Mouse (Mus musculus) hindbrain, embryonic 12.5 days (tissue): ENCODE results near the gene Brwd1. TPM values are rescaled to one million over a fixed set of nuclear protein-coding genes. Genes with fewer than 3 reads are reported as not detected.

Experiments
- ATAC-seq: fragments of 200-750 bp; cut with Nextera tagmentation; 2 replicates; pipeline ENCODE4 v1.8.0; 2017; ENCODE audit warnings: moderate TSS enrichment; ENCODE audit not compliant: low FRiP score
- H3K27ac ChIP-seq: fragments of 300-500 bp; sonication (generic); 2 replicates; pipeline ENCODE4 v1.5.1; 2016; ENCODE audit warnings: mild to moderate bottlenecking
- H3K27me3 ChIP-seq: fragments of 300-500 bp; sonication (generic); 2 replicates; pipeline ENCODE4 v1.6.1; 2016; ENCODE audit warnings: mild to moderate bottlenecking
- H3K36me3 ChIP-seq: fragments of 300-500 bp; sonication (generic); 2 replicates; pipeline ENCODE4 v1.6.1; 2016; ENCODE audit warnings: mild to moderate bottlenecking
- H3K4me1 ChIP-seq: fragments of 300-500 bp; sonication (generic); 2 replicates; pipeline ENCODE4 v1.6.1; 2016
- H3K4me2 ChIP-seq: fragments of 300-500 bp; sonication (generic); replicated peaks from 2 replicates; pipeline ENCODE4 v1.6.1; 2016; ENCODE audit warnings: mild to moderate bottlenecking
- H3K4me3 ChIP-seq: fragments of 300-500 bp; sonication (generic); 2 replicates; pipeline ENCODE4 v1.5.1; 2016; ENCODE audit warnings: mild to moderate bottlenecking
- H3K9ac ChIP-seq: fragments of 300-500 bp; sonication (generic); 2 replicates; pipeline ENCODE4 v1.6.1; 2016; ENCODE audit warnings: mild to moderate bottlenecking, moderate library complexity
- H3K9me3 ChIP-seq: fragments of 300-500 bp; sonication (generic); replicated peaks from 2 replicates; pipeline ENCODE4 v1.6.1; 2016; ENCODE audit warnings: mild to moderate bottlenecking
- WGBS: fragments of 180-500 bp; shearing (Covaris S2); methylation state at CpG from one replicate; pipeline ENCODE4 v1.1.7; 2016; 5-methylcytosine and 5-hydroxymethylcytosine counted together
- polyA plus RNA-seq: library from polyadenylated mRNA; unstranded; fragments of >200 nt; fragmentation: Nextera tagmentation; extraction: Ambion mirVana; gene quantifications from 2 replicates; pipeline ENCODE4 v1.2.1, GENCODE M21; 2016

Gene Brwd1
- polyA plus RNA-seq, 1 experiment from 2014 or later = 219 TPM

- Histone ChIP-seq H3K9me3 (no peaks in the 10 kb centered on the region), H3K27me3 (no peaks in the 10 kb centered on the region), H3K4me2 (no peak overlapping the region), H3K4me1 (no peaks in the 10 kb centered on the region), H3K36me3 (no peaks in the 10 kb centered on the region), H3K27ac (no peak overlapping the region), H3K9ac (no peak overlapping the region), H3K4me3 (no peak overlapping the region)
- 86% methylated on average over 5 of the region's 5 CpGs for WGBS
- ATAC-seq = no peak
Observed at GRCm38 (mm10) chr16:96095966-96096365, 13.6 kb upstream of the Brwd1 start.

- Histone ChIP-seq H3K9ac (no peak overlapping the region), H3K36me3 (no peaks in the 10 kb centered on the region), H3K4me3 (no peak overlapping the region), H3K27me3 (no peaks in the 10 kb centered on the region), H3K4me2 (no peak overlapping the region), H3K27ac (no peak overlapping the region), H3K9me3 (no peaks in the 10 kb centered on the region), H3K4me1 (no peaks in the 10 kb centered on the region)
- WGBS = 64% methylated on average over 9 of the region's 9 CpGs
- ATAC-seq = no peak
Observed at GRCm38 (mm10) chr16:96091515-96092504, 9.5 kb upstream of the Brwd1 start.

- no peak overlapping the region for H3K9ac ChIP-seq
- no peaks in the 10 kb centered on the region for H3K36me3 ChIP-seq
- no peak overlapping the region for H3K4me3 ChIP-seq
- H3K9me3 ChIP-seq = no peaks in the 10 kb centered on the region
- H3K27ac ChIP-seq = no peak overlapping the region
- WGBS = 72% methylated on average over 5 of the region's 5 CpGs
- H3K4me1 ChIP-seq = no peaks in the 10 kb centered on the region; the same call in 1 of the 2 replicates
- no peak overlapping the region for H3K4me2 ChIP-seq
- ATAC-seq = no peak
- no peaks in the 10 kb centered on the region for H3K27me3 ChIP-seq
Observed at GRCm38 (mm10) chr16:96088120-96088519, 5.8 kb upstream of the Brwd1 start.

- no peak for ATAC-seq
- 79% methylated on average over 4 of the region's 4 CpGs for WGBS
- Histone ChIP-seq H3K9ac (no peak overlapping the region), H3K4me2 (no peak overlapping the region), H3K4me3 (no peak overlapping the region), H3K27me3 (no peaks in the 10 kb centered on the region), H3K4me1 (no peaks in the 10 kb centered on the region; the same call in 1 of the 2 replicates), H3K27ac (no peak overlapping the region), H3K36me3 (no peaks in the 10 kb centered on the region), H3K9me3 (no peaks in the 10 kb centered on the region)
Observed at GRCm38 (mm10) chr16:96087436-96087835, 5.1 kb upstream of the Brwd1 start.

GRCm38 (mm10) chr16:96087001-96087400 lies 4.7 kb upstream of the Brwd1 start:
- Histone ChIP-seq H3K27ac (no peak overlapping the region), H3K4me1 (no peaks in the 10 kb centered on the region; the same call in 1 of the 2 replicates), H3K27me3 (no peaks in the 10 kb centered on the region), H3K4me2 (no peak overlapping the region), H3K4me3 (no peak overlapping the region), H3K9me3 (no peaks in the 10 kb centered on the region), H3K36me3 (no peaks in the 10 kb centered on the region), H3K9ac (no peak overlapping the region)
- WGBS = 75% methylated on average over 12 of the region's 12 CpGs
- ATAC-seq = no peak

GRCm38 (mm10) chr16:96085597-96085996 lies 3.3 kb upstream of the Brwd1 start:
- Histone ChIP-seq H3K4me2 (no peak overlapping the region), H3K36me3 (no peaks in the 10 kb centered on the region), H3K9ac (no peak overlapping the region), H3K9me3 (no peaks in the 10 kb centered on the region), H3K27me3 (no peaks in the 10 kb centered on the region), H3K4me1 (peaks cover 6% of the 10 kb centered on the region), H3K4me3 (no peak overlapping the region), H3K27ac (0 out of 2 replicates have a peak overlapping the region, but pooled peaks have one; percentile 2)
- ATAC-seq = no peak

GRCm38 (mm10) chr16:96083179-96083646 lies 887 bp upstream of the Brwd1 start:
- peak overlapping the region; percentile 98 for H3K9ac ChIP-seq
- peak; percentile 7; the same call in 1 of the 2 replicates for ATAC-seq
- H3K9me3 ChIP-seq = no peaks in the 10 kb centered on the region
- no peaks in the 10 kb centered on the region for H3K27me3 ChIP-seq
- peaks cover 13% of the 10 kb centered on the region for H3K4me1 ChIP-seq
- H3K4me2 ChIP-seq = peak overlapping the region; percentile 64
- peak overlapping the region; percentile 99 for H3K4me3 ChIP-seq
- 2% methylated on average over 20 of the region's 20 CpGs for WGBS
- peak overlapping the region; percentile 99 for H3K27ac ChIP-seq
- H3K36me3 ChIP-seq = peaks cover 22% of the 10 kb centered on the region

- H3K4me2 ChIP-seq = peak overlapping the region; percentile 64
- H3K36me3 ChIP-seq = peaks cover 26% of the 10 kb centered on the region
- peak overlapping the region; percentile 99 for H3K4me3 ChIP-seq
- H3K27ac ChIP-seq = peak overlapping the region; percentile 99
- H3K27me3 ChIP-seq = no peaks in the 10 kb centered on the region
- no peaks in the 10 kb centered on the region for H3K9me3 ChIP-seq
- under 1% methylated on average over 53 of the region's 68 CpGs for WGBS
- H3K4me1 ChIP-seq = peaks cover 13% of the 10 kb centered on the region
- peak overlapping the region; percentile 98 for H3K9ac ChIP-seq
- peak; percentile 58 for ATAC-seq
Observed at GRCm38 (mm10) chr16:96081742-96082241, 534 bp downstream of the Brwd1 start.

- H3K27me3 ChIP-seq = no peaks in the 10 kb centered on the region
- H3K36me3 ChIP-seq = peaks cover 28% of the 10 kb centered on the region
- H3K9ac ChIP-seq = peak overlapping the region; percentile 98
- H3K4me1 ChIP-seq = peaks cover 13% of the 10 kb centered on the region
- ATAC-seq = peak; percentile 82
- 1% methylated on average over 23 of the region's 28 CpGs for WGBS
- H3K4me3 ChIP-seq = peak overlapping the region; percentile 99
- H3K9me3 ChIP-seq = no peaks in the 10 kb centered on the region
- peak overlapping the region; percentile 99 for H3K27ac ChIP-seq
- H3K4me2 ChIP-seq = peak overlapping the region; percentile 64
Observed at GRCm38 (mm10) chr16:96081331-96081730, 995 bp downstream of the Brwd1 start.

- Histone ChIP-seq H3K27ac (no peak overlapping the region), H3K36me3 (peaks cover 34% of the 10 kb centered on the region), H3K9me3 (no peaks in the 10 kb centered on the region), H3K27me3 (no peaks in the 10 kb centered on the region), H3K4me2 (peak overlapping the region; percentile 64), H3K4me1 (peaks cover 13% of the 10 kb centered on the region), H3K9ac (no peak overlapping the region), H3K4me3 (no peak overlapping the region)
- 88% methylated on average over 7 of the region's 7 CpGs for WGBS
- no peak for ATAC-seq
Observed at GRCm38 (mm10) chr16:96080524-96080923, 1.8 kb downstream of the Brwd1 start.

GRCm38 (mm10) chr16:96068364-96068763 lies 14.0 kb downstream of the Brwd1 start:
- 96% methylated on average over 6 of the region's 6 CpGs for WGBS
- H3K36me3 ChIP-seq = peaks cover 78% of the 10 kb centered on the region

GRCm38 (mm10) chr16:96066174-96066573 lies 16.2 kb downstream of the Brwd1 start:
- Histone ChIP-seq H3K36me3 (peaks cover 79% of the 10 kb centered on the region), H3K27ac (no peak overlapping the region), H3K9me3 (no peaks in the 10 kb centered on the region), H3K4me1 (no peaks in the 10 kb centered on the region), H3K9ac (no peak overlapping the region), H3K27me3 (no peaks in the 10 kb centered on the region), H3K4me3 (no peak overlapping the region), H3K4me2 (no peak overlapping the region)
- WGBS = 94% methylated on average over 12 of the region's 12 CpGs
- ATAC-seq = no peak

More at GRCm38 (mm10) chr16:96068364-96068763, 14.0 kb downstream of the Brwd1 start:
- H3K4me2 ChIP-seq = no peak overlapping the region
- H3K27me3 ChIP-seq = no peaks in the 10 kb centered on the region
- H3K4me3 ChIP-seq = no peak overlapping the region
- H3K4me1 ChIP-seq = no peaks in the 10 kb centered on the region
- H3K9ac ChIP-seq = no peak overlapping the region
- ATAC-seq = no peak
- no peaks in the 10 kb centered on the region for H3K9me3 ChIP-seq
- no peak overlapping the region for H3K27ac ChIP-seq
